Mouse (Mus musculus) kidney, adult 2 months (tissue): ENCODE results near the gene Hist1h3d.

Source experiments
- CTCF ChIP-seq: fragments of 200-500 bp; conservative IDR thresholded peaks from 2 replicates; pipeline ENCODE4 v1.5.1; 2011; ENCODE audit warnings: low read depth, mild to moderate bottlenecking, control low read depth, low read length, moderate library complexity, mixed read lengths; ENCODE audit not compliant: insufficient read depth, insufficient read length
- POLR2A ChIP-seq: fragments of 200-500 bp; IDR thresholded peaks from one replicate; pipeline ENCODE4 v1.6.1; 2011; ENCODE audit warnings: low read depth, low read length, control low read depth

- TF ChIP-seq CTCF (no peak), POLR2A (no peak)
Measured at GRCm38 (mm10) chr13:23530181-23530900, 45.2 kb upstream of the Hist1h3d start.
